Comparison of ENCODE assay signal across 18 mouse cellular contexts in genomic region chr1:151658291-151658830, GRCm38 (mm10).
DNase-seq lines count a peak whose midpoint lies in the region; ATAC-seq and TF ChIP-seq lines count a peak whose summit lies in the region.
"Had no signal": no experiment of that assay in that cellular context is flagged by ENCODE, and none has a peak within 500 bp of the region (broad histone marks: within the 10 kb centered on the region; RNA-seq: fewer than 3 reads in every experiment).

No protein-coding gene starts in this region.

- peaks cover 9% of the 10 kb centered on the region; the same call in 1 of the 2 replicates for H3K4me1 ChIP-seq in hindbrain, embryonic 13.5 days (replicated peaks)
- H3K4me1 ChIP-seq in hindbrain, embryonic 10.5 days (replicated peaks): no peaks in the 10 kb centered on the region
- peaks cover 4% of the 10 kb centered on the region; the same call in 1 of the 2 replicates for H3K4me1 ChIP-seq in midbrain, postnatal 0 days (ENCODE audit: insufficient read depth, low read length)
- H3K4me1 ChIP-seq in midbrain, embryonic 16.5 days (ENCODE audit: control insufficient read depth, insufficient read depth, low read length): no peaks in the 10 kb centered on the region

- no peak for DNase-seq in frontal cortex, postnatal 25 days (ENCODE audit: low spot score in 2 of 2)
- no peak for DNase-seq in hindbrain, embryonic 10.5 days (ENCODE audit: low spot score)
- DNase-seq in midbrain, postnatal 0 days (ENCODE audit: low spot score): no peak
- peak; percentile 31 for DNase-seq in lung, postnatal 36 days
- no peak for DNase-seq in urinary bladder, postnatal 10 days (ENCODE audit: low spot score)
- DNase-seq: adrenal gland, postnatal 10 days; embryo, embryonic 11 days; liver; right cerebral cortex, adult 18-20 months; spleen, adult 18-20 months; thymus, postnatal 4 days had no signal

- 0 out of 2 replicates have a peak overlapping the region, but pooled peaks have one; percentile 37 for H3K27ac ChIP-seq in hindbrain, embryonic 13.5 days
- H3K27ac ChIP-seq in hindbrain, embryonic 10.5 days: no peak overlapping the region
- no peak overlapping the region for H3K27ac ChIP-seq in midbrain, postnatal 0 days (ENCODE audit: low read depth, low read length)
- no peak overlapping the region; the same call in 1 of the 2 replicates for H3K27ac ChIP-seq in midbrain, embryonic 16.5 days (ENCODE audit: low read length)
- H3K27ac ChIP-seq: forebrain, embryonic 15.5 days; kidney, embryonic 15.5 days; macrophage; stomach, postnatal 0 days had no signal

- H3K4me2 ChIP-seq in hindbrain, embryonic 13.5 days: no peak overlapping the region
- 0 out of 2 replicates have a peak overlapping the region, but pooled peaks have one; percentile 16 for H3K4me2 ChIP-seq in midbrain, postnatal 0 days (ENCODE audit: low read depth, low read length, poor library complexity, severe bottlenecking)
- H3K4me2 ChIP-seq in midbrain, embryonic 16.5 days (ENCODE audit: low read length): no peak overlapping the region
- H3K4me2 ChIP-seq: forebrain, embryonic 15.5 days; kidney, embryonic 15.5 days had no signal

- no peak overlapping the region for H3K9ac ChIP-seq in hindbrain, embryonic 13.5 days
- no peak overlapping the region for H3K9ac ChIP-seq in midbrain, postnatal 0 days (replicated peaks; ENCODE audit: low read length, poor library complexity, severe bottlenecking)
- H3K9ac ChIP-seq in midbrain, embryonic 16.5 days (ENCODE audit: low read depth, low read length): no peak overlapping the region
- H3K9ac ChIP-seq: forebrain, embryonic 15.5 days; kidney, embryonic 15.5 days had no signal

- H3K9me3 ChIP-seq in hindbrain, embryonic 13.5 days: no peaks in the 10 kb centered on the region
- H3K9me3 ChIP-seq in hindbrain, embryonic 10.5 days: no peaks in the 10 kb centered on the region
- no peaks in the 10 kb centered on the region for H3K9me3 ChIP-seq in midbrain, postnatal 0 days (ENCODE audit: low read length)
- no peaks in the 10 kb centered on the region for H3K9me3 ChIP-seq in midbrain, embryonic 16.5 days (replicated peaks; ENCODE audit: control insufficient read depth, low read length, poor library complexity, severe bottlenecking)
- H3K9me3 ChIP-seq: forebrain, embryonic 15.5 days; kidney, embryonic 15.5 days had no signal

- H3K4me3 ChIP-seq in hindbrain, embryonic 13.5 days: no peak overlapping the region
- H3K4me3 ChIP-seq in hindbrain, embryonic 10.5 days: no peak overlapping the region
- H3K4me3 ChIP-seq in midbrain, postnatal 0 days (ENCODE audit: low read depth, low read length): no peak overlapping the region
- H3K4me3 ChIP-seq in midbrain, embryonic 16.5 days (ENCODE audit: low read depth, low read length): no peak overlapping the region
- H3K4me3 ChIP-seq: forebrain, embryonic 15.5 days; kidney, embryonic 15.5 days had no signal

- no peaks in the 10 kb centered on the region for H3K36me3 ChIP-seq in hindbrain, embryonic 13.5 days
- no peaks in the 10 kb centered on the region for H3K36me3 ChIP-seq in hindbrain, embryonic 10.5 days
- no peaks in the 10 kb centered on the region for H3K36me3 ChIP-seq in midbrain, postnatal 0 days (ENCODE audit: insufficient read depth, low read length)
- H3K36me3 ChIP-seq in midbrain, embryonic 16.5 days (ENCODE audit: control insufficient read depth, insufficient read depth, low read length): no peaks in the 10 kb centered on the region
- H3K36me3 ChIP-seq: forebrain, embryonic 15.5 days; kidney, embryonic 15.5 days had no signal

- H3K27me3 ChIP-seq in hindbrain, embryonic 13.5 days: no peaks in the 10 kb centered on the region
- no peaks in the 10 kb centered on the region for H3K27me3 ChIP-seq in hindbrain, embryonic 10.5 days (ENCODE audit: insufficient read depth, poor library complexity, severe bottlenecking)
- no peaks in the 10 kb centered on the region for H3K27me3 ChIP-seq in midbrain, postnatal 0 days (ENCODE audit: insufficient read depth, low read length)
- H3K27me3 ChIP-seq in midbrain, embryonic 16.5 days (ENCODE audit: control insufficient read depth, insufficient read depth, low read depth, low read length): no peaks in the 10 kb centered on the region
- H3K27me3 ChIP-seq: forebrain, embryonic 15.5 days; kidney, embryonic 15.5 days had no signal

- ATAC-seq in frontal cortex, adult (ENCODE audit: low TSS enrichment): 0 out of 2 replicates have a peak, but pooled peaks have one; percentile 27
- no peak for ATAC-seq in hindbrain, embryonic 13.5 days (ENCODE audit: low FRiP score)
- ATAC-seq in midbrain, postnatal 0 days (ENCODE audit: low FRiP score): no peak
- no peak for ATAC-seq in midbrain, embryonic 16.5 days
- ATAC-seq: forebrain, embryonic 15.5 days had no signal

- no peak for TF ChIP-seq CTCF in midbrain, postnatal 0 days (IDR thresholded peaks at IDR 0.05)

- 81% methylated on average over 19 of the region's 19 CpGs for WGBS in hindbrain, embryonic 13.5 days
- WGBS in hindbrain, embryonic 10.5 days: 92% methylated on average over 19 of the region's 19 CpGs
- WGBS in midbrain, postnatal 0 days: 71% methylated on average over 19 of the region's 19 CpGs
- 76% methylated on average over 19 of the region's 19 CpGs for WGBS in midbrain, embryonic 16.5 days
